Mouse (Mus musculus) bone marrow, adult 2 months (tissue): ENCODE results near the gene Ptpa.

Experiments
- CTCF ChIP-seq: fragments of 200-500 bp; IDR thresholded peaks from 2 replicates; pipeline ENCODE4 v1.5.1; 2011; ENCODE audit warnings: low read length, control low read depth; ENCODE audit not compliant: control insufficient read depth, insufficient read depth
- POLR2A ChIP-seq: fragments of 200-500 bp; IDR thresholded peaks from 2 replicates; pipeline ENCODE4 v1.6.1; 2011; ENCODE audit warnings: low read depth, mild to moderate bottlenecking, control low read depth, low read length, borderline replicate concordance; ENCODE audit not compliant: control insufficient read depth

DNA sequence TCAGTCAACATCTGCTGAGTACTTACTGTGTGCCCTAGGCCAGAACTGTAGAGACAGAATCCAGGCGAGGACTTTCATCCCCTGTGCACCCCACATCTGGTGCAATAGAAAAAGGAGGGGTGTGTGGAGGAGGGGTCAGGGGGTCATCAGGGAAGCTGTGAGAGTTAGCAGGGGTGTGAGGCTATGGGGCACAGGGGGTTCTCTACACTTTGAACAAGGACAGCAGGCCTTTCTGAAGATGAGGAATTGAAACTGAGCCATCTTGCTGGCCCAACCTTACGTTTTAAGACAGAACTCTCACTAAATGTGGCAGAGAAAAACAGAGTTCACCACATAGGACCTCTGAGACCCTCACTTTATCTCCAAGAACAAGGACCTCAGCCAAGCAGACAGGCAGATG is 74.5 kb downstream of the Ptpa start:
- TF ChIP-seq CTCF (no peak), POLR2A (no peak)
